Mouse (Mus musculus) stomach, embryonic 16.5 days (tissue): ENCODE results near the gene Khdrbs1. TPM values are rescaled to one million over a fixed set of nuclear protein-coding genes. Genes with fewer than 3 reads are reported as not detected.
"Not testable (repeated sequence)": the region's sequence is repeated elsewhere in the genome, so short reads cannot be mapped to it uniquely, and the experiment has no call there.

Experiments used
- ATAC-seq: fragments of 200-750 bp; cut with Nextera tagmentation; 2 replicates; pipeline ENCODE4 v1.8.0; 2017; ENCODE audit warnings: moderate number of reproducible peaks, moderate TSS enrichment; ENCODE audit not compliant: insufficient read depth, low FRiP score
- H3K27ac ChIP-seq: fragments of 300-500 bp; sonication (generic); 2 replicates; pipeline ENCODE4 v1.5.1; 2014; ENCODE audit warnings: low read length
- H3K27me3 ChIP-seq: fragments of 300-500 bp; sonication (generic); 2 replicates; pipeline ENCODE4 v1.6.1; 2014; ENCODE audit warnings: low read length, control low read depth, mixed read lengths; ENCODE audit not compliant: control insufficient read depth, insufficient read depth
- H3K36me3 ChIP-seq: fragments of 300-500 bp; sonication (generic); 2 replicates; pipeline ENCODE4 v1.6.1; 2014; ENCODE audit warnings: low read length; ENCODE audit not compliant: control insufficient read depth, insufficient read depth
- H3K4me1 ChIP-seq: fragments of 300-500 bp; sonication (generic); 2 replicates; pipeline ENCODE4 v1.6.1; 2014; ENCODE audit warnings: low read length, control low read depth, mixed read lengths; ENCODE audit not compliant: control insufficient read depth, insufficient read depth
- H3K4me2 ChIP-seq: fragments of 300-500 bp; sonication (generic); 2 replicates; pipeline ENCODE4 v1.6.1; 2014; ENCODE audit warnings: low read depth, low read length, mixed read lengths
- H3K4me3 ChIP-seq: fragments of 300-500 bp; sonication (generic); replicated peaks from 2 replicates; pipeline ENCODE4 v1.5.1; 2014; ENCODE audit warnings: mild to moderate bottlenecking, low read length
- H3K9ac ChIP-seq: fragments of 300-500 bp; sonication (generic); 2 replicates; pipeline ENCODE4 v1.6.1; 2014; ENCODE audit warnings: low read length
- H3K9me3 ChIP-seq: fragments of 300-500 bp; sonication (generic); replicated peaks from 2 replicates; pipeline ENCODE4 v1.6.1; 2016; ENCODE audit warnings: low read length, control low read depth; ENCODE audit not compliant: control insufficient read depth
- WGBS: fragments of 180-500 bp; shearing (Covaris S2); extraction: QIAGEN DNeasy Blood & Tissue Kit; methylation state at CpG from one replicate; pipeline ENCODE4 v1.1.7; 2014; 5-methylcytosine and 5-hydroxymethylcytosine counted together
- polyA plus RNA-seq: library from polyadenylated mRNA; unstranded; fragments of >200 nt; fragmentation: Nextera tagmentation; extraction: Ambion mirVana; gene quantifications from 2 replicates; pipeline ENCODE4 v1.2.1, GENCODE M21; 2015

Khdrbs1 gene
- polyA plus RNA-seq, 1 experiment from 2014 or later, result 54.5 TPM

GRCm38 (mm10) chr4:129739111-129739645, 2.9 kb downstream of the Khdrbs1 start:
- Histone ChIP-seq H3K36me3 (no peaks in the 10 kb centered on the region), H3K4me2 (0 out of 2 replicates have a peak overlapping the region, but pooled peaks have one; percentile 56), H3K4me3 (no peak overlapping the region), H3K27ac (no peak overlapping the region), H3K4me1 (peaks cover 24% of the 10 kb centered on the region), H3K27me3 (no peaks in the 10 kb centered on the region), H3K9ac (no peak overlapping the region), H3K9me3 (no peaks in the 10 kb centered on the region)
- ATAC-seq, result no peak
- 61% methylated on average over 4 of the region's 4 CpGs for WGBS

GRCm38 (mm10) chr4:129736173-129736572, 5.9 kb downstream of the Khdrbs1 start:
- H3K27me3 ChIP-seq, result no peaks in the 10 kb centered on the region
- no peak overlapping the region for H3K4me3 ChIP-seq
- H3K4me1 ChIP-seq, result peaks cover 18% of the 10 kb centered on the region
- 66% methylated on average over 1 of the region's 1 CpGs for WGBS
- H3K9ac ChIP-seq, result no peak overlapping the region
- H3K27ac ChIP-seq, result peak overlapping the region; percentile 58
- no peak for ATAC-seq
- H3K4me2 ChIP-seq, result no peak overlapping the region
- no peaks in the 10 kb centered on the region for H3K36me3 ChIP-seq
- no peaks in the 10 kb centered on the region for H3K9me3 ChIP-seq

- not testable (repeated sequence) for ATAC-seq, H3K9me3 ChIP-seq, H3K36me3 ChIP-seq, H3K27ac ChIP-seq, H3K9ac ChIP-seq, H3K4me3 ChIP-seq, H3K4me2 ChIP-seq, H3K27me3 ChIP-seq
- peaks cover 18% of the 10 kb centered on the region for H3K4me1 ChIP-seq
- 94% methylated on average over 3 of the region's 4 CpGs for WGBS
Observed at GRCm38 (mm10) chr4:129735485-129735884, 6.6 kb downstream of the Khdrbs1 start.

GRCm38 (mm10) chr4:129731423-129731822, 10.7 kb downstream of the Khdrbs1 start:
- 82% methylated on average over 5 of the region's 5 CpGs for WGBS
- H3K36me3 ChIP-seq, result peaks cover 12% of the 10 kb centered on the region; the same call in 1 of the 2 replicates
- no peak overlapping the region for H3K27ac ChIP-seq
- H3K4me3 ChIP-seq, result no peak overlapping the region
- no peaks in the 10 kb centered on the region for H3K27me3 ChIP-seq
- H3K9me3 ChIP-seq, result no peaks in the 10 kb centered on the region
- no peak overlapping the region for H3K9ac ChIP-seq
- H3K4me1 ChIP-seq, result no peaks in the 10 kb centered on the region
- ATAC-seq, result no peak
- no peak overlapping the region for H3K4me2 ChIP-seq

- WGBS, result 87% methylated on average over 9 of the region's 9 CpGs
- Histone ChIP-seq H3K4me3 (no peak overlapping the region), H3K4me2 (no peak overlapping the region), H3K27me3 (no peaks in the 10 kb centered on the region), H3K9ac (no peak overlapping the region), H3K4me1 (no peaks in the 10 kb centered on the region), H3K27ac (no peak overlapping the region), H3K36me3 (peaks cover 40% of the 10 kb centered on the region), H3K9me3 (no peaks in the 10 kb centered on the region)
- no peak for ATAC-seq
Observed at GRCm38 (mm10) chr4:129716310-129716709, 25.8 kb downstream of the Khdrbs1 start.

- no peak for ATAC-seq
- 76% methylated on average over 8 of the region's 8 CpGs for WGBS
- no peak overlapping the region for H3K4me2 ChIP-seq
- no peaks in the 10 kb centered on the region for H3K4me1 ChIP-seq
- H3K9ac ChIP-seq, result no peak overlapping the region
- H3K36me3 ChIP-seq, result peaks cover 36% of the 10 kb centered on the region; the same call in 1 of the 2 replicates
- no peaks in the 10 kb centered on the region for H3K9me3 ChIP-seq
- H3K27me3 ChIP-seq, result no peaks in the 10 kb centered on the region
- no peak overlapping the region for H3K27ac ChIP-seq
- no peak overlapping the region for H3K4me3 ChIP-seq
Observed at GRCm38 (mm10) chr4:129709486-129710129, 32.5 kb downstream of the Khdrbs1 start.

GRCm38 (mm10) chr4:129706750-129707149, 35.4 kb downstream of the Khdrbs1 start:
- H3K36me3 ChIP-seq, result peaks cover 26% of the 10 kb centered on the region; the same call in 1 of the 2 replicates
- no peak overlapping the region for H3K27ac ChIP-seq

GRCm38 (mm10) chr4:129702454-129702853, 39.6 kb downstream of the Khdrbs1 start:
- H3K27ac ChIP-seq, result peak overlapping the region; percentile 88
- no peak overlapping the region for H3K4me3 ChIP-seq
- no peaks in the 10 kb centered on the region for H3K36me3 ChIP-seq
- WGBS, result 16% methylated on average over 11 of the region's 11 CpGs
- H3K27me3 ChIP-seq, result no peaks in the 10 kb centered on the region
- H3K9ac ChIP-seq, result peak overlapping the region; percentile 34; the same call in 1 of the 2 replicates
- ATAC-seq, result peak; percentile 79
- no peak overlapping the region for H3K4me2 ChIP-seq
- peaks cover 21% of the 10 kb centered on the region for H3K4me1 ChIP-seq
- H3K9me3 ChIP-seq, result no peaks in the 10 kb centered on the region

More at GRCm38 (mm10) chr4:129706750-129707149, 35.4 kb downstream of the Khdrbs1 start:
- H3K4me1 ChIP-seq, result peaks cover 18% of the 10 kb centered on the region
- H3K9me3 ChIP-seq, result no peaks in the 10 kb centered on the region
- no peak overlapping the region for H3K9ac ChIP-seq
- no peaks in the 10 kb centered on the region for H3K27me3 ChIP-seq
- WGBS, result 64% methylated on average over 3 of the region's 3 CpGs
- no peak for ATAC-seq
- no peak overlapping the region for H3K4me3 ChIP-seq
- H3K4me2 ChIP-seq, result no peak overlapping the region

GRCm38 (mm10) chr4:129701503-129702377, 40.4 kb downstream of the Khdrbs1 start:
- Histone ChIP-seq H3K4me1 (peaks cover 26% of the 10 kb centered on the region), H3K9ac (peak overlapping the region; percentile 34), H3K9me3 (no peaks in the 10 kb centered on the region), H3K27ac (peak overlapping the region; percentile 88), H3K4me3 (no peak overlapping the region), H3K36me3 (no peaks in the 10 kb centered on the region), H3K4me2 (0 out of 2 replicates have a peak overlapping the region, but pooled peaks have one; percentile 17), H3K27me3 (no peaks in the 10 kb centered on the region)
- 46% methylated on average over 17 of the region's 17 CpGs for WGBS
- ATAC-seq, result no peak
